Mouse (Mus musculus) layer of hippocampus, postnatal 10 days (tissue): ENCODE data around the gene Ror2. TPM values are rescaled to one million over a fixed set of nuclear protein-coding genes. Genes with fewer than 3 reads are reported as not detected.

ENCODE experiments used
- DNase-seq, 2 experiments: peaks; one replicate each; pipeline ENCODE4 v3.0.0; 2021; ENCODE audit warnings: low spot score in 2 of 2
- total RNA-seq, 2 experiments: library from RNA; stranded (reverse); gene quantifications; 2 replicates each; pipeline ENCODE4 v1.2.3; 2021

Ror2 gene
- total RNA-seq, 2 experiments from 2014 or later = 2.2 to 2.3 TPM

DNA sequence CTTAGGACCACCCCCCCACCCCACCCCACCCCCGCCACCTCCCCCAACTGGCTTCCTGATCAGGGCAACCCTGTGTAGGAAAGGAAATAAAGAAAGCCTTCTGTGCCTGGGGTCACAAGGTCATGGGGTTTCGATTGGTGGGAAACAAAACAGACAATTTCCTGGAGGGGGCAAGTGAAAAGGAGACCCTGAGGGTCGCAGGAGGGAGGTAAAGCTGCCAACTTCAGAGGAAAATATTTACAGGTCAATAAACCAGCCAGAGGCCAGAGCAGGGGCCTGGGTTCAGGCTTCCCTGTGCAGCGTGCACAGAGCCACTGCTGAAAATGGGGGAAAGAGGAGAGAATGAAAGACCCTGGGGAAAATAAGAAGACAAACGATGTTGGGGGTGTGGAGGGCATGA lies 142.8 kb downstream of the Ror2 start:
- DNase-seq = no peak

GRCm38 (mm10) chr13:53142268-53142667 lies 143.7 kb downstream of the Ror2 start:
- peak; percentile 40 to 46 for DNase-seq

- DNase-seq = no peak
Measured at GRCm38 (mm10) chr13:53140298-53140697, 145.6 kb downstream of the Ror2 start.

DNA sequence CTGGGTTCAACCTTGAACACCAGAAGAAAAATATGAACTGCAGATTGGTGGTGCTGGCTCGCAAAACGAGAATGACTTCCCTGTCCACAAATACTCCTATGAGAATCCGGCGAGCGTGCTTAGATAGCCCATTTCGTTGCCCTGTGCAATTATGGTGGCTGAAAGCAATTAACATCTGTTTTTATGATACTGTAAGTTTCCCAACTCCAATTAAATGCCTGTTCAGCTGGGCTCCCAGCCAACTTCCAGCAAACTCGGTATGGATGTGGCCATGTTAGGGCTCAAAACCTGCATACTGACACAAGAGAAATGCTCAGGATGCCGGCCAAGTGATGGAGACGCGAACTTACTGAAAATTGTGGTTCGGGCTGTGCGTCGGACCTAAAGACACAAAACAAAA lies 155.4 kb downstream of the Ror2 start:
- DNase-seq = no peak

- no peak for DNase-seq
Measured at GRCm38 (mm10) chr13:53130032-53130431, 155.9 kb downstream of the Ror2 start.

DNA sequence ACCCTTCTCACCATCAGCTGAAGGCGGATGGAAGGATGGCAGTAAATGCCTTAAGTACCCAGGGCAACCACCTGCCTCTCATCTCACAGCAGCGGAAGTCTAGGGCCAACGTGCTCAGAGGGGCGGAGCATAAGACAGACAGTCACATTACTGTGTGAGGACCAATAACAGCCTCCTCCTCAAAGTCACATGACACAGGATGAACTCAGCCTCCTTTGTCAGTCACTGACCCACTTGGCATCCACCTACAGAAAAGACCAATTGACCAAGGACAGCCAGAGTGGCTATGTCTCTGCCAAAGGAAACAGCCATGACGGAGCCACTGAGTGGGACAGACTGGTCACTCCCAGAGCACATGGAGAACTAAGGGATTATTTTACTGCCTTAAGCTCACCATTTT lies 160.3 kb downstream of the Ror2 start:
- no peak for DNase-seq

- no peak for DNase-seq
Measured at GRCm38 (mm10) chr13:53122085-53122484, 163.8 kb downstream of the Ror2 start.

GRCm38 (mm10) chr13:53120906-53121305 lies 165.0 kb downstream of the Ror2 start:
- DNase-seq = peak in 1 of 2 experiments; percentile 46

GRCm38 (mm10) chr13:53119586-53120426 lies 166.1 kb downstream of the Ror2 start:
- peak; percentile 95 for DNase-seq

- DNase-seq = no peak
Measured at GRCm38 (mm10) chr13:53118398-53118797, 167.5 kb downstream of the Ror2 start.

DNA sequence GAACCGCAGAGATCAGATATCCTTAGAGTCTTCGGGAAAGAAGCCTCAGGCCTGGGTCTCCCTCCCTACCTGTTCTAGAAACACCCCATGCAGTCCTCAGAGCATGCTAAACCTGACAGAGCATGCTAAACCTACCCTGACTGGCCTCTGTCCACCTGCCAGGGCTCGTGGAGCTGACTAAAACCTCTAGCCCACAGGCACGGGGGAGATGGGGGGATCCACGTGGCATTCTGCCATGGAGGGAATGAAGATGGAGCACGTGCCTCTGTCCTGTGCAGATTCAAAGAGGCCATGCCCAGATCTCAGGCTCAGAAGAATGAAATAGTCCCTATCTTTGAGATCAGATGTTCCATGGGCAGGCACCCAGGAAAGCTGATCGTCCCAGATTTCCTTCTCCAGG lies 168.0 kb downstream of the Ror2 start:
- no peak for DNase-seq

DNA sequence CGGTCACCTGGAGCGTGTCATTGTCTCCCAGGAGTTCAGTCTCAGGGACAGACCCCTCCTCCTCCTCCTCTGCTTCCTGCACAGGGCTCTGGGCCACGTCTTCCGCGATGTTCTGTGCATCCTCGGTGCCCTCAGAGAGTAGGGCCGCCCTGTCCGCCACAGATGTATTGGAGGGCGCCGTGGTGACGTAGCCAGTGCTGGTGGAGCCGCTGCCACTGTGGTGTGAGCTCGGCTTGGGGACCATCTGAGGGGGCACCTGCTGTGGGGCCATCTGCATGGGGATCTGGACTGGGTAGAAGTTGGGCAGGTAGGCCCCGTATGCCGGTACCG lies 175.7 kb downstream of the Ror2 start:
- no peak for DNase-seq

DNA sequence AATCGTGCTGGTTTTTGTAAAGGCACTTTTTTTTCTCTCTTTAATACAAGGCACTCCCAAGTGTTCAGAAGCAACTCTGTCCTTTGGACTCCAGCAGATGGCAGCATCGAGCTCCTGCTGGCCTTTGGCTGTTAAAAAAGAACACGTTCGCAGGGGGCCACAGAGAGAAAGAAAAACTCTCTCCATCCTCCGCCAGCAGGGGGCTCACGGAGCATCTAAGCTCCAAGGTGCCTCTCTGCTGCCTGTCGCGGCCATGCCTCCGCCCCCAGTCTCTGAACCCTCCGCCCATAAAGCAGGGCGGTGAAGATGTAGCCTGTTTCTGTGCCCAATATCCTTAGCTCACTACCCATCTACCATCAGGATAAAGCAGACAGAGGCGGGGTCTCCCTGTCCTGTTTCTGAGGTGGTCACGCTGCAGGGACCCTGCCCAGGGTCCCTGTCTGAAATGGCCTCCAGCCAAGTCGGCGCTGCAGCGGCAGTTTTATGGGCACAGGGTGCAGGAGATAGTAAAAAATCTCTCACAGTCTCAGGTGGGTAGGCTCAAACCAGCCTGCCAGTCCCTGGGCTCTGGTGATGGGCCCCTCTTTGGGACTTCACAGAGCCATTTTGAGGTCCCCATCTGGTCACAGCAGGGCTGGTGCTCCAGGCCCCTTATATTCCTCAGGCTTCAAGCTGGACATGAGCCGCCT lies 176.2 kb downstream of the Ror2 start:
- DNase-seq = peak; percentile 98

DNA sequence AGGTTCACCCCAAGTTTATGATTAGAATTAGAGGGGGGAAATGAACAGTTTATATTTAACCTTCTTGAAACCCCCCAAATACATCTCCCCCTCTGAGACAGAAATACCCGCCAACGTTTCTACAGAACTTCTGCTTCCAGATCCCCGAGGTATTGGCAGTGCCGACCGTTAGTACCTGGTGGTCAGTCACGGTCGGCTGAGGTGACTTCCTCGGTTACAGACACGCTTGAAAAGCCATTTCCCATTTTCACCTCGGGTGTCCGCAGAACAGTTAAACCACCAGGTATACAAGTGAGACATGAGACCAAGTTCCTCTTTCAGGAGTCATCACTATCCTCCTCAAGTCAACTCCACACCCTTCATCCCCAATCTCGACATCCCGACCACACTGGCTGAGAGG lies 179.2 kb downstream of the Ror2 start:
- DNase-seq = no peak

DNA sequence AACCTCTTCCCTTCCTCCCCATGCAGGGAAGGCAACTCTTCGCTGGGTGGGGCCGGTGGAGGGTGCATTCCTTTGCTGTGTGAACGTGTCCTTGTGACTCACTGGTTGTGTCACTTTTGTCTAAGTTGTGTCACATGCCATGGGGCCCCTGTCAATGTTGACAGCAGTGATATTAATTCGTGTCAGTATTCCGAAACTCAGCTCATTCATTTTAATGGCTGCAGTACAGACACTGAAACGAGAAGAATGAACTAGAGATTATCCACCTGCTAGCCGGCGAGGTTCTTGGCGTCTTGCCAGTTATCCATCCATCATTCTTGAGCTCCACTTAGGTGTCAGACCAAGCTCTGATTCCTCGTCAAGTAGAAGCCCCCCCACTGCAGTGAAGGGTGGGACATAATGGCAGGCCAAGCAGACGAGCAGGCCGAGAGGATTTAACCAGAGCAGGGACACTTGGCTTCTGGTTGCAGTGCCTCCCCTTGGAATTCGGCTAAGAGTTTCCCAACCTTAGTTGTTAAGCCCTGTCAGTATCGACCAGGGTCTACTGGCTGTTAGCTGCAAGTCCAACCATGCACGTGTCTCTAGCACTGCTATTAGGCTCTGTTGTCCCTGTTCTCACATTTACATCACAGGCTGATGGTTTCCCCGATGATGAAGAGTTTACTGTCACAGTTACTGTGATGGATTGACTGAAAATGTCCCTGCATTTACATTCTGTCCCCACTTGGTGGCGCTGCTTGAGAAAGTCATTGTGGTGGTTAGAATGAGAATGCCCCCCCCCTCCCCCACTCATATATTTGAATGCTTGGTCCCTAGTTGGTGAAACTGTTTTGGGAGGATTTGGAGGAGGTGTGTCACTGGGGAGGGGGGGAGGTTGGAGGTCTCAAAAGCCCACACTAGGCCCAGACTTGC lies 185.9 kb downstream of the Ror2 start:
- no peak for DNase-seq

DNA sequence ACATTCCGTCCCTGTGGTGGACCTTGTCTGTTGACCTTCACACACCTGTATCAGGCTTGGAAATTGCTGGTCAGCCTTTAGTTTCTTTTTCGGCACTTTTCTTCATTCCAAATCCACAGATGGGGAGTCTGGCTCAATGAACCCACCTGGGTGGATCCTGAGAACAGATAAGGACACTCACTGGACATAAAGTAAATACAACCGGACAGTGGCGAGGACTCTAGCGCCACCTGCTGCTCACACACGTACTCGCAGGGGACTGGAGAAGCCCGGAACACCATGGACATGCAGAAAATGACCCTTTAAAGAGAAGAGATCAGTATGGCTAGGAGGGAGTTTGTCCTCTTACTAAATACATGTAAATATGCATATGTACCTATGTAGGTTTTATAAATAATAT lies 189.3 kb downstream of the Ror2 start:
- peak; percentile 77 to 84 for DNase-seq

DNA sequence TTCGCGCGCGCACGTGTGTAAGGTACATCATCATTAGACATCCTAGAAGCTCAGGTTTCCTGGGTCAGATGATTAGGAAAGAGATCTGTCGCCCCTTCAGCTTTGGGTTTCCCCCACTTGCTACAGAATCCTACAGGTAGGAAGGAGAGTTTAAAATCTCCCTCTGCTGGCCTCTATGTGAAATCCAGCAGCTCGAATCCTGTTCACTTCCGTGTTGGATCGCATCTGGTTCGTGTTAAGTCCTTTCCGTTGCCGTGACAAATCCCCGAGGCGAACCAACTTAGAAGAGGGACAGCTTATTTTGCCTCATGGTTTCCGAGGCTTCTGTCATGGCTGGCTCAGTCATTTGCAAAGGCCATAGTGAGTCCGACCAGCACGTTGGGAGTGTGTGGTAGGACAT lies 190.7 kb downstream of the Ror2 start:
- no peak for DNase-seq

DNA sequence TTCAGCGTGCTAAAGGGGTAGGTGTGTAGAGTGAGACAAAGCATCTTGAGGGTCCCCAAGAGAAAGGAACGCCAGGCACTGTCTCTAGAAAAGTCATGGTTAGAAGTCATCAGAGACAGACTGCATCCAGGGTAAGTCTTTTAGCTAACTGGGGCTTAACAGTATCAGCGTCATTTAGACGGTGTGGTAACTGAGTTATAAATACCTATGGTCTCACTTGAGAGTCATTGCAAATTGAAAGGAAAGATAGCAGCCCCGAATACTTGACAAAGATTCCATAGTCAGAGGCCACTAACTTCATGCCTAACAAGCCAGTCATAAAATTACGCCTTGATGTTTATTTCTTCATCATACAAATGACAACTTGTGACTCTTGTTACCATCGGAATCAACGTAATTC lies 191.3 kb downstream of the Ror2 start:
- no peak for DNase-seq

- no peak for DNase-seq
Measured at GRCm38 (mm10) chr13:53093407-53093806, 192.5 kb downstream of the Ror2 start.

DNA sequence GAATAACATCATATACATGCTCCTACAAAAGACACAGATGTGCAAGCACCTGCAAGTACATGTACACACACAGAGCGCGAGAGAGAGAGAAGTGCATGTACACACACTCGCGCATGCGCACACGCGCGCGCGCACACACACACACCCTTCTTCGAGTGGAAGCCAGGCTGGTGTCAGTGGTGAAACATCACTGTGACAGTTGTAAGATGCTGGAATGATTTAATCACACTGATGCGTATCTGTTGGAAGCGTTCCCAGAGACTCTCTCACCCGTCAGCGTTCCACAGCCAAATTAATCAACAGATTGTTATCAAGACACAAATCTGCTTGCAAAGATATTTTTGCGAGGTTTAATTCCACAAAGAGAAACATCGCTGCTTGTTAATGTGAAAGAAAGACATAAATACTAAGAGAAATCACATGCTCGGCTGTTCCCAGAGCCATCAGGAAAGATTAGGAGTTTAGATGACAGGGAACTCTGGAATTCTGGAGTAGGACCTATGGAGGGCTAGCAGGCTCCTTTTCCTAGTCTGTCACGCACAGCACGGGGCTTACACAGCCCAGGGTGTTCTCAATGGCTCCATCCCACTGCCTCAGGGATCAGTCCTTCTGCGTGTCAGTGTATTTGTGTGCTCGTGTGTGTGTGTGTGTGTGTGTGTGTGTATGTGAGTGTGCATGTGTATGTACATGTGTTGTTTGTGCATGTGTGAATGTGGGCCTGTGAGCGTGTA lies 199.2 kb downstream of the Ror2 start:
- no peak for DNase-seq

GRCm38 (mm10) chr13:53081846-53082245 lies 204.1 kb downstream of the Ror2 start:
- DNase-seq = no peak
